Mouse (Mus musculus) WW6 (cell line): ENCODE results near the gene Txndc5.

Source experiments
- DNase-seq: peaks from one replicate; pipeline ENCODE4 v3.0.0-alpha.2; 2013; ENCODE audit warnings: low read depth, low spot score

Gene Txndc5

DNA sequence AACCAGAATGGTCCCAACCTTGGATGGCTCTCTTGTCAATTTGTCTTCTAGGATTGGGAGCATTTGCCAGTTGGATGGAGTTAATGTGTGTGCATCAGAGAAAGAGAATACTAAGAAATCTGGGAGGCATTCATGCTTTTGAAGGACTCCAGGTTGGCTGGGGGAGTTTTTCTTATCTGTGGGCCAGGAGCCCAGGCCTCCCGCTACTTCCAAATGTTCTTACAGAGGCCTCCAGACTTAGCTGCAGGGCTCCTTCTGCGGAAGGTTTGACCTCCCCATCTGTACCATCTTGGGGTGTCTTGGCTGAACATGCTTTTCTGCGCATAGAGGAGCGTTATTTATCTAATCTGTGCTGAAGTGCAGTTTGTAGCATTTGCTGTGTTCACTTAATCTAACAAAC lies 56.0 kb downstream of the Txndc5 start:
- DNase-seq: no peak

DNA sequence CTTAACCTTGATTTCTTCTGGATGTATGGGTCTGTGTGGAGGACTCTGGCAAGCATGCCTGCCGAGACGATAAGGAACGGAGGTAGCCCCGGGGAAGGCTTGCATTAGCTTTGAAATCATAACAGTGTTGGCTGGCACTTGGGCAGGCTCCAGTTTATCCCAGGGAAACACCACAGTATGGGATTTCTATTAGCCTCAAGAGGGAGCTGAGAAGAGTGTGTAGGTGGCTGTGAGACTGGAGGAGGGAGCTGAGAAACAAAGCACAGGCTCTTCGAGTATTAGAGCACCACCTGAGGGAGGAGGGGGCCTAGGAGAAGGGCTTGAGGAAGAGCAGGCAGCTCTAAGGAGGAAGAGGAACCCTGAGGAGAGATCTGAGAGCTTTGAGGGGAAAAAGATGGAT lies 57.7 kb downstream of the Txndc5 start:
- no peak for DNase-seq

DNA sequence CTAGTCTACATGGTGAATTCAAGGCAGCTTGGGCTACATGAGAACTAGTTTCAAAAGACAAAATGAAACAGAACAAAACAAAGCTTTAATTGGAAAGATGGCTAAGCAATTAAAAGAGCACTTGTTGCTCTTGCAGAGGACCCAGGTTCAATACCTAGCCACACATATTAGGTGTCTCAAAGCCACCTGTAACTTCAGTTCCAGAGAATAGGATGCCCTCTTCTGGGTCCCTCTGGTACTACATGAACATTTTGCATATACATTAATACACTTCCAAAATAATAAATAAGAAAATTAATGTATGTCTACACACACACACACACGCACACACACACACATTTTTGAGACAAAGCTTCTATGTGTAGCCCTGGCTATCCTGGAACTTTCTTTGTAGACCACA lies 65.2 kb downstream of the Txndc5 start:
- DNase-seq: no peak

DNA sequence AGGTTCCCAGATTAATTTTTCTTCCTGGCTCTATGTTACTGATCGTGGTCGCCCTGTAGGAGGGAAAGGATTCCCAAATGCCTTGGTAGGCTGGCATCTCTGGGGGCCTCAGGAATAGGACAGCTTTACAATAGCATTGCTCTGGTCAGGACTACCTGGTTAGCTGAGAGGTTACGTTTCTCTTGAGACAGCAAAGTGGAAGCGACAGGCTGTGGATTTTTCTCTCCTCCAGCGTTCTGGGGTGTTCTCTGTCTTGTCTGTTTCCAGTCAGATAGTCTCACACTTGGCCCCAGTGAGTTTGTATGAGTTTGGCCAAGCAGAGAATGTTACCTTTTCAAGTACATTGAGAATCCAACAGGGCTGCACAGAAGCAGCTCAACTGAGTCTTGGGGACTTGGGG lies 77.2 kb downstream of the Txndc5 start:
- DNase-seq: no peak
